Mouse (Mus musculus) c-Kit-positive CD71-negative TER-119-negative erythroid progenitor cells, embryonic 14.5 days (primary cell): Measurements from ENCODE around the gene Glis3.

ENCODE experiments used
- DNase-seq: peaks from one replicate; pipeline ENCODE4 v3.0.0-alpha.2; 2013; ENCODE audit warnings: low read depth

Glis3 gene

GRCm38 (mm10) chr19:28382168-28382911 lies 297.5 kb downstream of the Glis3 start:
- no peak for DNase-seq

GRCm38 (mm10) chr19:28381441-28381840 lies 298.4 kb downstream of the Glis3 start:
- no peak for DNase-seq

- no peak for DNase-seq
These were observed 299.1 kb downstream of the Glis3 start for GRCm38 (mm10) chr19:28380691-28381262.

GRCm38 (mm10) chr19:28377788-28378295 lies 302.0 kb downstream of the Glis3 start:
- no peak for DNase-seq

- DNase-seq = no peak
These were observed 303.5 kb downstream of the Glis3 start for GRCm38 (mm10) chr19:28376401-28376800.

- DNase-seq = no peak
These were observed 304.1 kb downstream of the Glis3 start for GRCm38 (mm10) chr19:28375746-28376145.

- DNase-seq = no peak
These were observed 305.4 kb downstream of the Glis3 start for GRCm38 (mm10) chr19:28374524-28374923.

GRCm38 (mm10) chr19:28368215-28368614 lies 311.7 kb downstream of the Glis3 start:
- no peak for DNase-seq

GRCm38 (mm10) chr19:28367274-28367673 lies 312.6 kb downstream of the Glis3 start:
- DNase-seq = no peak

GRCm38 (mm10) chr19:28366766-28367165 lies 313.1 kb downstream of the Glis3 start:
- no peak for DNase-seq

- DNase-seq = peak; percentile 28
These were observed 314.0 kb downstream of the Glis3 start for GRCm38 (mm10) chr19:28365897-28366296.

GRCm38 (mm10) chr19:28360884-28361283 lies 319.0 kb downstream of the Glis3 start:
- DNase-seq = no peak

- DNase-seq = no peak
These were observed 322.3 kb downstream of the Glis3 start for GRCm38 (mm10) chr19:28357595-28357994.

GRCm38 (mm10) chr19:28351068-28352066 lies 328.5 kb downstream of the Glis3 start:
- no peak for DNase-seq

- no peak for DNase-seq
These were observed 332.6 kb downstream of the Glis3 start for GRCm38 (mm10) chr19:28347080-28347825.

GRCm38 (mm10) chr19:28343640-28344039 lies 336.2 kb downstream of the Glis3 start:
- DNase-seq = no peak

- DNase-seq = no peak
These were observed 342.3 kb downstream of the Glis3 start for GRCm38 (mm10) chr19:28337574-28337973.

GRCm38 (mm10) chr19:28336651-28337510 lies 343.0 kb downstream of the Glis3 start:
- DNase-seq = no peak

GRCm38 (mm10) chr19:28335890-28336289 lies 344.0 kb downstream of the Glis3 start:
- DNase-seq = no peak

- DNase-seq = no peak
These were observed 346.7 kb downstream of the Glis3 start for GRCm38 (mm10) chr19:28333007-28333766.
